Comparison of ENCODE assay signal across 9 mouse cellular contexts in genomic region chr10:81526779-81527178, GRCm38 (mm10). TPM values are rescaled to one million over a fixed set of nuclear protein-coding genes. Genes with fewer than 3 reads are reported as not detected.
DNase-seq lines count a peak whose midpoint lies in the region; ATAC-seq and TF ChIP-seq lines count a peak whose summit lies in the region.
"Had no signal": no experiment of that assay in that cellular context is flagged by ENCODE, and none has a peak within 500 bp of the region (broad histone marks: within the 10 kb centered on the region; RNA-seq: fewer than 3 reads in every experiment).

No protein-coding gene starts in this region.

- H3K9me3 ChIP-seq in kidney, embryonic 15.5 days (replicated peaks): no peaks in the 10 kb centered on the region
- H3K9me3 ChIP-seq in limb, embryonic 13.5 days: no peaks in the 10 kb centered on the region
- H3K9me3 ChIP-seq: midbrain, embryonic 12.5 days had no signal

- no peak overlapping the region for H3K9ac ChIP-seq in kidney, embryonic 15.5 days
- H3K9ac ChIP-seq in limb, embryonic 13.5 days: no peak overlapping the region
- H3K9ac ChIP-seq: midbrain, embryonic 12.5 days had no signal

- H3K4me1 ChIP-seq in kidney, embryonic 15.5 days: peaks cover 12% of the 10 kb centered on the region; the same call in 1 of the 2 replicates
- H3K4me1 ChIP-seq in limb, embryonic 13.5 days: no peaks in the 10 kb centered on the region
- H3K4me1 ChIP-seq: midbrain, embryonic 12.5 days had no signal

- WGBS in kidney, embryonic 15.5 days: 14% methylated on average over 14 of the region's 14 CpGs
- WGBS in limb, embryonic 13.5 days: 15% methylated on average over 14 of the region's 14 CpGs

- no peak for TF ChIP-seq POLR2A in myocyte (IDR thresholded peaks at IDR 0.05; ENCODE audit: insufficient read length, low read depth)

- H3K4me3 ChIP-seq in kidney, embryonic 15.5 days (replicated peaks): no peak overlapping the region
- H3K4me3 ChIP-seq in limb, embryonic 13.5 days: no peak overlapping the region
- no peak overlapping the region for H3K4me3 ChIP-seq in myocyte
- H3K4me3 ChIP-seq: midbrain, embryonic 12.5 days had no signal

- H3K27ac ChIP-seq in kidney, embryonic 15.5 days: no peak overlapping the region
- H3K27ac ChIP-seq in limb, embryonic 13.5 days: no peak overlapping the region
- H3K27ac ChIP-seq: midbrain, embryonic 12.5 days had no signal

- ATAC-seq in kidney, embryonic 15.5 days (replicated peaks; ENCODE audit: low FRiP score): no peak
- peak; percentile 19 for ATAC-seq in limb, embryonic 13.5 days (ENCODE audit: low FRiP score, low read depth)

- no peaks in the 10 kb centered on the region for H3K79me2 ChIP-seq in myocyte (ENCODE audit: control insufficient read depth, insufficient read depth)

- H3K4me2 ChIP-seq in kidney, embryonic 15.5 days: no peak overlapping the region
- H3K4me2 ChIP-seq in limb, embryonic 13.5 days (replicated peaks): no peak overlapping the region
- no peak overlapping the region for H3K4me2 ChIP-seq in myocyte (ENCODE audit: low read depth)
- H3K4me2 ChIP-seq: midbrain, embryonic 12.5 days had no signal

- no peak overlapping the region for H3ac ChIP-seq in myocyte (ENCODE audit: control insufficient read depth, insufficient read length)

- 0 out of 2 replicates have a peak, but pooled peaks cover 6% of the 10 kb centered on the region for H3K27me3 ChIP-seq in kidney, embryonic 15.5 days
- peaks cover 23% of the 10 kb centered on the region for H3K27me3 ChIP-seq in limb, embryonic 13.5 days
- H3K27me3 ChIP-seq in myocyte (ENCODE audit: control insufficient read depth, insufficient read depth, insufficient read length): no peaks in the 10 kb centered on the region

- DNase-seq in kidney, adult 11 months: peak; percentile 71
- DNase-seq in c-Kit-positive CD71-positive TER-119-negative erythroid progenitor cells, embryonic 14.5 days (ENCODE audit: low read depth): peak; percentile 74
- DNase-seq in frontal cortex, postnatal 36 days (ENCODE audit: low spot score in 2 of 2): peak; percentile 72 to 73
- peak; percentile 91 for DNase-seq in induced T-regulatory cell, adult 2 months (ENCODE audit: low read depth)
- peak; percentile 90 for DNase-seq in testis, postnatal 10 days (ENCODE audit: low spot score)

- peaks cover 32% of the 10 kb centered on the region for H3K36me3 ChIP-seq in kidney, embryonic 15.5 days
- peaks cover 40% of the 10 kb centered on the region for H3K36me3 ChIP-seq in limb, embryonic 13.5 days
- H3K36me3 ChIP-seq in myocyte (ENCODE audit: control insufficient read depth, insufficient read depth): no peaks in the 10 kb centered on the region

TF ChIP-seq in myocyte, 11 proteins besides CTCF, POLR2A, EP300 and RAD21:
- TF ChIP-seq CEBPB (IDR thresholded peaks at IDR 0.05; ENCODE audit: insufficient read depth, poor library complexity, severe bottlenecking) (no peak), POLR2AphosphoS2 (IDR thresholded peaks at IDR 0.05; ENCODE audit: insufficient read length, low read depth) (no peak), MYOG (IDR thresholded peaks at IDR 0.05; ENCODE audit: control insufficient read depth in 1 of 3, insufficient read depth in 1 of 3, insufficient read length in 2 of 3, low read depth in 2 of 3) (peak in 2 of 3 experiments; percentile 31 to 50), TCF12 (IDR thresholded peaks at IDR 0.05; ENCODE audit: insufficient read depth, poor library complexity, severe bottlenecking) (no peak), MAX (IDR thresholded peaks at IDR 0.05; ENCODE audit: low read depth) (no peak), MYOD1 (IDR thresholded peaks at IDR 0.05; ENCODE audit: control insufficient read depth in 1 of 3, insufficient read length in 2 of 3, low read depth in 2 of 3) (peak in 2 of 3 experiments; percentile 38 to 41), SRF (IDR thresholded peaks at IDR 0.05; ENCODE audit: control insufficient read depth, insufficient read length, low read depth) (no peak), TCF3 (IDR thresholded peaks at IDR 0.05; ENCODE audit: insufficient read length, low read depth) (no peak), E2F4 (IDR thresholded peaks at IDR 0.05; ENCODE audit: insufficient read depth) (no peak)

RNA-seq across cellular contexts. Expression of gene Gna15, which starts 2.8 kb away (rescaled TPM):
- polyA plus RNA-seq in kidney, embryonic 15.5 days (2015; fragmentation: Nextera tagmentation; extraction: Ambion mirVana): 0.89 and 1.00 TPM in 2 replicates
- 1.6 and 1.9 TPM in 2 replicates for polyA plus RNA-seq in limb, embryonic 13.5 days (2015; fragmentation: Nextera tagmentation; extraction: Ambion mirVana)
- not detected for polyA plus RNA-seq in myocyte (2012; fragmentation: generic; extraction: Trizol)

RNA-seq across cellular contexts. Expression of gene Gna11, which starts 18.2 kb away (rescaled TPM):
- polyA plus RNA-seq in kidney, embryonic 15.5 days (2015; fragmentation: Nextera tagmentation; extraction: Ambion mirVana): 79.0 and 88.6 TPM in 2 replicates
- 89.8 and 89.9 TPM in 2 replicates for polyA plus RNA-seq in limb, embryonic 13.5 days (2015; fragmentation: Nextera tagmentation; extraction: Ambion mirVana)
- polyA plus RNA-seq in myocyte (2012; fragmentation: generic; extraction: Trizol): 58.2 TPM

RNA-seq across cellular contexts. Expression of gene S1pr4, which starts 26.8 kb away (rescaled TPM):
- polyA plus RNA-seq in kidney, embryonic 15.5 days (2015; fragmentation: Nextera tagmentation; extraction: Ambion mirVana): 1.2 and 1.4 TPM in 2 replicates
- 0.28 and 0.53 TPM in 2 replicates for polyA plus RNA-seq in limb, embryonic 13.5 days (2015; fragmentation: Nextera tagmentation; extraction: Ambion mirVana)
- not detected for polyA plus RNA-seq in myocyte (2012; fragmentation: generic; extraction: Trizol)

RNA-seq across cellular contexts. Expression of gene Ncln, which starts 30.6 kb away (rescaled TPM):
- 85.7 and 93.5 TPM in 2 replicates for polyA plus RNA-seq in kidney, embryonic 15.5 days (2015; fragmentation: Nextera tagmentation; extraction: Ambion mirVana)
- polyA plus RNA-seq in limb, embryonic 13.5 days (2015; fragmentation: Nextera tagmentation; extraction: Ambion mirVana): 98.0 and 102 TPM in 2 replicates
- 153 TPM for polyA plus RNA-seq in myocyte (2012; fragmentation: generic; extraction: Trizol)

RNA-seq across cellular contexts. Expression of gene Aes, which starts 32.5 kb away (rescaled TPM):
- polyA plus RNA-seq in kidney, embryonic 15.5 days (2015; fragmentation: Nextera tagmentation; extraction: Ambion mirVana): 535 and 630 TPM in 2 replicates
- polyA plus RNA-seq in limb, embryonic 13.5 days (2015; fragmentation: Nextera tagmentation; extraction: Ambion mirVana): 477 and 492 TPM in 2 replicates
- 639 TPM for polyA plus RNA-seq in myocyte (2012; fragmentation: generic; extraction: Trizol)
